Mouse (Mus musculus) forebrain, embryonic 13.5 days (tissue): ENCODE results near the gene Optn. TPM values are rescaled to one million over a fixed set of nuclear protein-coding genes. Genes with fewer than 3 reads are reported as not detected.

Experiments used
- polyA plus RNA-seq: library from polyadenylated mRNA; unstranded; fragments of >200 nt; fragmentation: Nextera tagmentation; extraction: Ambion mirVana; gene quantifications from 2 replicates; pipeline ENCODE4 v1.2.1, GENCODE M21; 2015

The Optn gene
- polyA plus RNA-seq, 1 experiment from 2014 or later, result 2.8 TPM

Other genes with a start within 250 kb of the Optn start
- 96.7 and 103 TPM in 2 replicates for gene Sephs1, start 182.5 kb downstream of the Optn start, polyA plus RNA-seq
- 40.7 and 41.9 TPM in 2 replicates for gene Phyh, start 145.0 kb downstream of the Optn start, polyA plus RNA-seq
- 0.24 and 0.65 TPM in 2 replicates for gene Ucma, start 87.9 kb downstream of the Optn start, polyA plus RNA-seq
- 25.0 and 28.9 TPM in 2 replicates for gene Mcm10, start 51.3 kb downstream of the Optn start, polyA plus RNA-seq
- 2.0 and 2.7 TPM in 2 replicates for gene Ccdc3, start 73.7 kb upstream of the Optn start, polyA plus RNA-seq